Mouse (Mus musculus): ENCODE measurements at regions not wholly inside any gene's neighbourhood (a gene's known extent, or its start where the extent isn't known, plus 50 kb on each side); places are given as distances from the start of the nearest gene placed in this dataset.

- H3K9ac ChIP-seq: no peak overlapping the region
- ATAC-seq (ENCODE audit: low FRiP score): no peak
- H3K4me2 ChIP-seq (replicated peaks): no peak overlapping the region
- no peaks in the 10 kb centered on the region for H3K27me3 ChIP-seq
- H3K27ac ChIP-seq: no peak overlapping the region
- no peaks in the 10 kb centered on the region for H3K9me3 ChIP-seq (replicated peaks)
- WGBS: 90% methylated on average over 2 of the region's 2 CpGs
- no peak overlapping the region for H3K4me3 ChIP-seq
- no peaks in the 10 kb centered on the region for H3K4me1 ChIP-seq
- no peaks in the 10 kb centered on the region for H3K36me3 ChIP-seq
Measured at GRCm38 (mm10) chr5:50820674-50821073, 746.9 kb downstream of the Ppargc1a start.

GRCm38 (mm10) chr5:50819959-50820358 lies 747.6 kb downstream of the Ppargc1a start:
- ATAC-seq (ENCODE audit: low FRiP score): no peak
- no peak overlapping the region for H3K9ac ChIP-seq
- no peaks in the 10 kb centered on the region for H3K36me3 ChIP-seq
- H3K4me3 ChIP-seq: no peak overlapping the region
- no peaks in the 10 kb centered on the region for H3K27me3 ChIP-seq
- no peak overlapping the region for H3K4me2 ChIP-seq (replicated peaks)
- H3K27ac ChIP-seq: no peak overlapping the region
- H3K4me1 ChIP-seq: no peaks in the 10 kb centered on the region
- H3K9me3 ChIP-seq (replicated peaks): no peaks in the 10 kb centered on the region

GRCm38 (mm10) chr5:50795310-50795709 lies 736.5 kb upstream of the Adgra3 start:
- Histone ChIP-seq H3K9ac (no peak overlapping the region), H3K9me3 (replicated peaks) (no peaks in the 10 kb centered on the region), H3K27me3 (no peaks in the 10 kb centered on the region), H3K4me2 (replicated peaks) (no peak overlapping the region), H3K4me1 (no peaks in the 10 kb centered on the region), H3K27ac (no peak overlapping the region), H3K4me3 (no peak overlapping the region), H3K36me3 (no peaks in the 10 kb centered on the region)
- WGBS: 70% methylated on average over 4 of the region's 4 CpGs
- ATAC-seq (ENCODE audit: low FRiP score): no peak

GRCm38 (mm10) chr5:50794453-50795169 lies 735.8 kb upstream of the Adgra3 start:
- H3K4me2 ChIP-seq (replicated peaks): no peak overlapping the region
- WGBS: 82% methylated on average over 2 of the region's 2 CpGs
- no peak overlapping the region for H3K9ac ChIP-seq
- no peak overlapping the region for H3K4me3 ChIP-seq
- H3K27ac ChIP-seq: no peak overlapping the region
- H3K36me3 ChIP-seq: no peaks in the 10 kb centered on the region
- H3K27me3 ChIP-seq: no peaks in the 10 kb centered on the region
- no peaks in the 10 kb centered on the region for H3K4me1 ChIP-seq
- ATAC-seq (ENCODE audit: low FRiP score): peak; percentile 52; the same call in 1 of the 2 replicates
- H3K9me3 ChIP-seq (replicated peaks): no peaks in the 10 kb centered on the region

- 96% methylated on average over 1 of the region's 1 CpGs for WGBS
- H3K27ac ChIP-seq: no peak overlapping the region
- ATAC-seq (ENCODE audit: low FRiP score): no peak
- H3K9ac ChIP-seq: no peak overlapping the region
- no peaks in the 10 kb centered on the region for H3K4me1 ChIP-seq
- H3K27me3 ChIP-seq: no peaks in the 10 kb centered on the region
- no peak overlapping the region for H3K4me3 ChIP-seq
- no peaks in the 10 kb centered on the region for H3K36me3 ChIP-seq
- no peaks in the 10 kb centered on the region for H3K9me3 ChIP-seq (replicated peaks)
- no peak overlapping the region for H3K4me2 ChIP-seq (replicated peaks)
Measured at GRCm38 (mm10) chr5:50793558-50793957, 734.8 kb upstream of the Adgra3 start.

- H3K9me3 ChIP-seq (replicated peaks): no peaks in the 10 kb centered on the region
- ATAC-seq (ENCODE audit: low FRiP score): no peak
- H3K4me1 ChIP-seq: no peaks in the 10 kb centered on the region
- H3K27ac ChIP-seq: no peak overlapping the region
- H3K36me3 ChIP-seq: no peaks in the 10 kb centered on the region
- no peak overlapping the region for H3K4me3 ChIP-seq
- H3K4me2 ChIP-seq (replicated peaks): no peak overlapping the region
- no peak overlapping the region for H3K9ac ChIP-seq
- H3K27me3 ChIP-seq: no peaks in the 10 kb centered on the region
Measured at GRCm38 (mm10) chr5:50785273-50785672, 726.5 kb upstream of the Adgra3 start.

- Histone ChIP-seq H3K9me3 (replicated peaks) (no peaks in the 10 kb centered on the region), H3K27ac (no peak overlapping the region), H3K27me3 (no peaks in the 10 kb centered on the region), H3K4me3 (no peak overlapping the region), H3K9ac (no peak overlapping the region), H3K36me3 (no peaks in the 10 kb centered on the region), H3K4me1 (no peaks in the 10 kb centered on the region), H3K4me2 (replicated peaks) (no peak overlapping the region)
- ATAC-seq (ENCODE audit: low FRiP score): no peak
- WGBS: 51% methylated on average over 3 of the region's 3 CpGs
Measured at GRCm38 (mm10) chr5:50779138-50779537, 720.3 kb upstream of the Adgra3 start.

GRCm38 (mm10) chr5:50778221-50778620 lies 719.4 kb upstream of the Adgra3 start:
- no peaks in the 10 kb centered on the region for H3K27me3 ChIP-seq
- WGBS: 87% methylated on average over 6 of the region's 6 CpGs
- no peak overlapping the region for H3K27ac ChIP-seq
- no peaks in the 10 kb centered on the region for H3K36me3 ChIP-seq
- H3K4me2 ChIP-seq (replicated peaks): no peak overlapping the region
- H3K4me3 ChIP-seq: no peak overlapping the region
- H3K9me3 ChIP-seq (replicated peaks): no peaks in the 10 kb centered on the region
- no peak overlapping the region for H3K9ac ChIP-seq
- no peak for ATAC-seq (ENCODE audit: low FRiP score)
- no peaks in the 10 kb centered on the region for H3K4me1 ChIP-seq

- no peaks in the 10 kb centered on the region for H3K36me3 ChIP-seq
- H3K4me2 ChIP-seq (replicated peaks): no peak overlapping the region
- no peaks in the 10 kb centered on the region for H3K27me3 ChIP-seq
- no peaks in the 10 kb centered on the region for H3K4me1 ChIP-seq
- no peak overlapping the region for H3K9ac ChIP-seq
- no peak overlapping the region for H3K4me3 ChIP-seq
- no peak overlapping the region for H3K27ac ChIP-seq
- 84% methylated on average over 5 of the region's 5 CpGs for WGBS
- no peaks in the 10 kb centered on the region for H3K9me3 ChIP-seq (replicated peaks)
- ATAC-seq (ENCODE audit: low FRiP score): no peak
Measured at GRCm38 (mm10) chr5:50762261-50762660, 703.5 kb upstream of the Adgra3 start.

GRCm38 (mm10) chr5:50760386-50760785 lies 701.6 kb upstream of the Adgra3 start:
- Histone ChIP-seq H3K4me2 (replicated peaks) (no peak overlapping the region), H3K36me3 (no peaks in the 10 kb centered on the region), H3K9me3 (replicated peaks) (no peaks in the 10 kb centered on the region), H3K4me1 (no peaks in the 10 kb centered on the region), H3K27me3 (no peaks in the 10 kb centered on the region), H3K4me3 (no peak overlapping the region), H3K27ac (no peak overlapping the region), H3K9ac (no peak overlapping the region)
- ATAC-seq (ENCODE audit: low FRiP score): no peak
- 86% methylated on average over 3 of the region's 3 CpGs for WGBS

- Histone ChIP-seq H3K4me1 (no peaks in the 10 kb centered on the region), H3K27me3 (no peaks in the 10 kb centered on the region), H3K27ac (no peak overlapping the region), H3K36me3 (no peaks in the 10 kb centered on the region), H3K9me3 (replicated peaks) (no peaks in the 10 kb centered on the region), H3K4me3 (no peak overlapping the region), H3K4me2 (replicated peaks) (no peak overlapping the region), H3K9ac (no peak overlapping the region)
- ATAC-seq (ENCODE audit: low FRiP score): 0 out of 2 replicates have a peak, but pooled peaks have one; percentile 11
- WGBS: 71% methylated on average over 1 of the region's 1 CpGs
Measured at GRCm38 (mm10) chr5:50752766-50753165, 694.0 kb upstream of the Adgra3 start.

GRCm38 (mm10) chr5:50751358-50751757 lies 692.6 kb upstream of the Adgra3 start:
- Histone ChIP-seq H3K9ac (no peak overlapping the region), H3K4me3 (no peak overlapping the region), H3K4me1 (no peaks in the 10 kb centered on the region), H3K27ac (no peak overlapping the region), H3K27me3 (no peaks in the 10 kb centered on the region), H3K4me2 (replicated peaks) (no peak overlapping the region), H3K9me3 (replicated peaks) (no peaks in the 10 kb centered on the region), H3K36me3 (no peaks in the 10 kb centered on the region)
- ATAC-seq (ENCODE audit: low FRiP score): no peak
- 60% methylated on average over 3 of the region's 3 CpGs for WGBS

- Histone ChIP-seq H3K4me3 (no peak overlapping the region), H3K36me3 (no peaks in the 10 kb centered on the region)
Measured at GRCm38 (mm10) chr5:50743030-50743429, 684.2 kb upstream of the Adgra3 start.

More at GRCm38 (mm10) chr5:50743030-50743429, 684.2 kb upstream of the Adgra3 start:
- 73% methylated on average over 5 of the region's 5 CpGs for WGBS
- H3K27ac ChIP-seq: no peak overlapping the region
- H3K9me3 ChIP-seq (replicated peaks): no peaks in the 10 kb centered on the region
- no peak for ATAC-seq (ENCODE audit: low FRiP score)
- H3K9ac ChIP-seq: no peak overlapping the region
- no peaks in the 10 kb centered on the region for H3K4me1 ChIP-seq
- no peaks in the 10 kb centered on the region for H3K27me3 ChIP-seq
- no peak overlapping the region for H3K4me2 ChIP-seq (replicated peaks)

Data from hindbrain, embryonic 12.5 days (tissue).